Comparison of ENCODE assay signal across 9 mouse cellular contexts in the genomic region with DNA sequence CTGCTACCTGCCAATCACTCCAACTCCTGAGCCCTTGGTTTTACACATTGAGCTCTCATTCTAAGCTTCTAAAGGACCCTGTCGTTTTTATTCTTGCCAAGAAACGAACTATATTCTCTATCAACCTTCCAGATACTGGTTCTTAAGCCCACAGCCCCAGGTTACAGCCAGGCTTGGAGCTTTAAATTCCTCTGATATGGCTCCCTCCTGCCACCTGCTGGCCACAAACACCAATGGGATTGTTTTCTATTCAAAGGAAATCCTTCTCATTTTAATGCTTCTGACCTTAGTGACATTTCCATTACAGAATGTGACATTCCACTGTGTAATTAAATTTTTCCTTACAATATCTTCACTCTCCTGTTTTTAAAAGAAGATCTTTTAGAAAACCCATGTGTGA. TPM values are rescaled to one million over a fixed set of nuclear protein-coding genes. Genes with fewer than 3 reads are reported as not detected.
DNase-seq lines count a peak whose midpoint lies in the region; ATAC-seq and TF ChIP-seq lines count a peak whose summit lies in the region.
"Had no signal": no experiment of that assay in that cellular context is flagged by ENCODE, and none has a peak within 500 bp of the region (broad histone marks: within the 10 kb centered on the region; RNA-seq: fewer than 3 reads in every experiment).

No protein-coding gene starts in this region.

- no peak overlapping the region for H3K4me3 ChIP-seq in thymus, adult 2 months (ENCODE audit: control insufficient read depth, insufficient read depth, low read length)
- no peak overlapping the region for H3K4me3 ChIP-seq in lung, embryonic 14.5 days (ENCODE audit: low read depth, low read length)
- H3K4me3 ChIP-seq: neural tube, embryonic 12.5 days had no signal

- no peak for TF ChIP-seq CTCF in thymus, adult 2 months (IDR thresholded peaks at IDR 0.05; ENCODE audit: borderline replicate concordance, control insufficient read depth, extremely low read depth, insufficient read depth, low read length, poor library complexity)
- peak; percentile 62 for TF ChIP-seq CTCF in lung, embryonic 14.5 days (IDR thresholded peaks at IDR 0.05; ENCODE audit: low read depth)

- no peaks in the 10 kb centered on the region for H3K9me3 ChIP-seq in lung, embryonic 14.5 days (ENCODE audit: low read depth, low read length)
- H3K9me3 ChIP-seq: neural tube, embryonic 12.5 days had no signal

- H3K27me3 ChIP-seq in thymus, adult 2 months (ENCODE audit: control insufficient read depth, insufficient read depth, low read length): no peaks in the 10 kb centered on the region
- no peaks in the 10 kb centered on the region for H3K27me3 ChIP-seq in lung, embryonic 14.5 days (ENCODE audit: insufficient read depth, low read length)
- H3K27me3 ChIP-seq: neural tube, embryonic 12.5 days had no signal

- no peak overlapping the region for H3K27ac ChIP-seq in thymus, adult 2 months (ENCODE audit: control insufficient read depth, insufficient read depth, low read length)
- no peak overlapping the region for H3K27ac ChIP-seq in lung, embryonic 14.5 days (ENCODE audit: low read depth)
- H3K27ac ChIP-seq: neural tube, embryonic 12.5 days had no signal

- no peak for TF ChIP-seq POLR2A in thymus, adult 2 months (IDR thresholded peaks at IDR 0.05; ENCODE audit: control insufficient read depth, extremely low read depth, insufficient read depth, low read length, poor library complexity)

- 19% methylated on average over 2 of the region's 2 CpGs for WGBS in thymus, adult 2 months
- WGBS in lung, embryonic 14.5 days: 19% methylated on average over 2 of the region's 2 CpGs

- no peaks in the 10 kb centered on the region for H3K36me3 ChIP-seq in thymus, adult 2 months (ENCODE audit: control insufficient read depth, insufficient read depth, low read length)
- H3K36me3 ChIP-seq in lung, embryonic 14.5 days (ENCODE audit: insufficient read depth): no peaks in the 10 kb centered on the region
- H3K36me3 ChIP-seq: neural tube, embryonic 12.5 days had no signal

- H3K4me1 ChIP-seq in thymus, adult 2 months (replicated peaks; ENCODE audit: control insufficient read depth, insufficient read depth, low read length): no peaks in the 10 kb centered on the region
- H3K4me1 ChIP-seq in lung, embryonic 14.5 days (ENCODE audit: insufficient read depth): no peaks in the 10 kb centered on the region
- H3K4me1 ChIP-seq: neural tube, embryonic 12.5 days had no signal

- H3K9ac ChIP-seq in lung, embryonic 14.5 days: no peak overlapping the region
- H3K9ac ChIP-seq: neural tube, embryonic 12.5 days had no signal

- ATAC-seq in frontal cortex, adult (ENCODE audit: low TSS enrichment): no peak
- ATAC-seq in lung, embryonic 14.5 days (ENCODE audit: insufficient read depth): no peak

- peak; percentile 25 to 41 for DNase-seq in frontal cortex, postnatal 25 days (ENCODE audit: low spot score in 2 of 2)
- peak; percentile 41 for DNase-seq in thymus, adult 2 months
- no peak for DNase-seq in thymus, adult 18-20 months
- DNase-seq in cerebellum, adult 9-11 months: peak; percentile 12
- peak; percentile 5 to 53 for DNase-seq in kidney, adult 8-10 months
- DNase-seq in lung, embryonic 14.5 days: peak; percentile 65
- DNase-seq in spleen, postnatal 10 days (ENCODE audit: low spot score in 2 of 2): peak; percentile 8 to 74

- H3K4me2 ChIP-seq in lung, embryonic 14.5 days: no peak overlapping the region
- H3K4me2 ChIP-seq: neural tube, embryonic 12.5 days had no signal

RNA-seq across cellular contexts. Expression of gene Rp2, which starts 28.6 kb away (rescaled TPM):
- 8.1 TPM in 2 replicates for polyA plus RNA-seq in thymus, adult 2 months (2012; rRNA removed)
- polyA plus RNA-seq in lung, embryonic 14.5 days (2014; fragmentation: Nextera tagmentation; extraction: Ambion mirVana): 21.6 and 22.9 TPM in 2 replicates

RNA-seq across cellular contexts. Expression of gene Slc9a7, which starts 44.1 kb away (rescaled TPM):
- polyA plus RNA-seq in thymus, adult 2 months (2012; rRNA removed): 6.6 and 7.1 TPM in 2 replicates
- 1.2 and 1.4 TPM in 2 replicates for polyA plus RNA-seq in lung, embryonic 14.5 days (2014; fragmentation: Nextera tagmentation; extraction: Ambion mirVana)

Comparison
In these comparisons a context has a peak if more than half of its experiments do, and no peak if none do; other contexts are left out.
1. DNase-seq: peak in frontal cortex, postnatal 25 days (2 of 2), thymus, adult 2 months (single experiment), cerebellum, adult 9-11 months (single experiment), kidney, adult 8-10 months (2 of 2), lung, embryonic 14.5 days (single experiment) and spleen, postnatal 10 days (2 of 2); none in thymus, adult 18-20 months (0 of 2).